ENCODE assay signal across 26 mouse cellular contexts in genomic region chr6:40783637-40784036, GRCm38 (mm10).
DNase-seq lines count a peak whose midpoint lies in the region; ATAC-seq and TF ChIP-seq lines count a peak whose summit lies in the region.
"Had no signal": no experiment of that assay in that cellular context is flagged by ENCODE, and none has a peak within 500 bp of the region (broad histone marks: within the 10 kb centered on the region; RNA-seq: fewer than 3 reads in every experiment).

No protein-coding gene starts in this region.

- H3K27me3 ChIP-seq in limb, embryonic 14.5 days (ENCODE audit: control insufficient read depth, insufficient read depth, low read length), result no peaks in the 10 kb centered on the region
- H3K27me3 ChIP-seq in limb, embryonic 10.5 days (ENCODE audit: low read depth, poor library complexity, severe bottlenecking), result no peaks in the 10 kb centered on the region
- H3K27me3 ChIP-seq in intestine, embryonic 16.5 days (replicated peaks; ENCODE audit: control insufficient read depth, insufficient read depth, low read length), result no peaks in the 10 kb centered on the region
- H3K27me3 ChIP-seq: heart, embryonic 12.5 days; hindbrain, embryonic 15.5 days; Patski had no signal

- H3K27ac ChIP-seq in limb, embryonic 14.5 days (replicated peaks; ENCODE audit: low read depth, low read length), result no peak overlapping the region
- no peak overlapping the region for H3K27ac ChIP-seq in limb, embryonic 10.5 days
- H3K27ac ChIP-seq in intestine, embryonic 16.5 days (ENCODE audit: low read length), result peak overlapping the region; percentile 91
- H3K27ac ChIP-seq: forebrain, embryonic 10.5 days; hindbrain, embryonic 15.5 days had no signal

- no peaks in the 10 kb centered on the region for H3K36me3 ChIP-seq in limb, embryonic 14.5 days (ENCODE audit: control insufficient read depth, insufficient read depth, low read length)
- H3K36me3 ChIP-seq in limb, embryonic 10.5 days, result no peaks in the 10 kb centered on the region
- no peaks in the 10 kb centered on the region for H3K36me3 ChIP-seq in intestine, embryonic 16.5 days (ENCODE audit: control insufficient read depth, insufficient read depth, low read length)
- H3K36me3 ChIP-seq: forebrain, embryonic 10.5 days; heart, embryonic 12.5 days; hindbrain, embryonic 15.5 days had no signal

- no peaks in the 10 kb centered on the region for H3K9me3 ChIP-seq in limb, embryonic 14.5 days (ENCODE audit: control insufficient read depth, low read length)
- H3K9me3 ChIP-seq in limb, embryonic 10.5 days (replicated peaks), result no peaks in the 10 kb centered on the region
- no peaks in the 10 kb centered on the region for H3K9me3 ChIP-seq in intestine, embryonic 16.5 days (ENCODE audit: control insufficient read depth, low read length)
- H3K9me3 ChIP-seq: forebrain, embryonic 10.5 days; heart, embryonic 12.5 days; hindbrain, embryonic 15.5 days had no signal

- no peak overlapping the region for H3K9ac ChIP-seq in limb, embryonic 14.5 days (ENCODE audit: low read depth, low read length, severe bottlenecking)
- H3K9ac ChIP-seq in intestine, embryonic 16.5 days (ENCODE audit: low read depth, low read length), result no peak overlapping the region
- H3K9ac ChIP-seq: heart, embryonic 12.5 days; hindbrain, embryonic 15.5 days; lung, embryonic 14.5 days had no signal

- peak; percentile 9; the same call in 1 of the 2 replicates for ATAC-seq in limb, embryonic 14.5 days (ENCODE audit: low FRiP score, low read depth)
- ATAC-seq in intestine, embryonic 16.5 days, result peak; percentile 78
- ATAC-seq: CD4-positive, CD25-positive, alpha-beta regulatory T cell, adult 4 months; Patski had no signal

- no peak overlapping the region for H3K4me2 ChIP-seq in limb, embryonic 14.5 days (replicated peaks; ENCODE audit: low read depth, low read length, severe bottlenecking)
- no peak overlapping the region for H3K4me2 ChIP-seq in intestine, embryonic 16.5 days (ENCODE audit: low read depth, low read length)
- H3K4me2 ChIP-seq: heart, embryonic 12.5 days; hindbrain, embryonic 15.5 days; liver, embryonic 11.5 days; lung, embryonic 14.5 days; midbrain, embryonic 11.5 days had no signal

- no peaks in the 10 kb centered on the region for H3K4me1 ChIP-seq in limb, embryonic 14.5 days (ENCODE audit: control insufficient read depth, insufficient read depth, low read length)
- H3K4me1 ChIP-seq in limb, embryonic 10.5 days, result no peaks in the 10 kb centered on the region
- H3K4me1 ChIP-seq in intestine, embryonic 16.5 days (ENCODE audit: control insufficient read depth, insufficient read depth, low read length), result no peaks in the 10 kb centered on the region
- H3K4me1 ChIP-seq: forebrain, embryonic 10.5 days; heart, embryonic 12.5 days; hindbrain, embryonic 15.5 days had no signal

- no peak overlapping the region for H3K4me3 ChIP-seq in limb, embryonic 14.5 days (replicated peaks; ENCODE audit: low read length)
- H3K4me3 ChIP-seq in limb, embryonic 10.5 days, result no peak overlapping the region
- H3K4me3 ChIP-seq in intestine, embryonic 16.5 days (ENCODE audit: low read length), result no peak overlapping the region
- H3K4me3 ChIP-seq: forebrain, embryonic 10.5 days; heart, embryonic 12.5 days; hindbrain, embryonic 15.5 days had no signal

- no peak for DNase-seq in limb, embryonic 14.5 days (ENCODE audit: low spot score)
- no peak for DNase-seq in limb, embryonic 10.5 days (ENCODE audit: low spot score)
- DNase-seq in adrenal gland, postnatal 10 days, result peak; percentile 78
- DNase-seq in testis, postnatal 10 days (ENCODE audit: low spot score), result peak; percentile 65
- DNase-seq in lung, postnatal 36 days, result no peak
- DNase-seq in embryo, embryonic 10 days (ENCODE audit: low spot score), result no peak
- no peak for DNase-seq in gastrocnemius, postnatal 14 days
- DNase-seq: cerebellum, adult 11 months; cerebellum, postnatal 14 days; embryo, embryonic 11 days; heart, adult 11 months; heart, postnatal 14 days; kidney, adult 18-20 months; kidney, postnatal 14 days; left cerebral cortex, postnatal 4 days; lung, embryonic 14.5 days; lung, postnatal 4 days; thymus, postnatal 14 days had no signal

- 24% methylated on average over 1 of the region's 1 CpGs for WGBS in limb, embryonic 14.5 days
- WGBS in limb, embryonic 10.5 days, result 67% methylated on average over 1 of the region's 1 CpGs
- 48% methylated on average over 1 of the region's 1 CpGs for WGBS in intestine, embryonic 16.5 days

- intact Hi-C loops in gastrocnemius, postnatal 14 days (cut with DNase I; ENCODE audit: low total_unique reads), result no loop called here

- TF ChIP-seq POLR2A in limb, embryonic 14.5 days (IDR thresholded peaks at IDR 0.05; ENCODE audit: borderline replicate concordance, extremely low read depth, insufficient read depth, insufficient read length), result no peak

Comparison
In these comparisons a context has a peak if more than half of its experiments do, and no peak if none do; other contexts are left out.
1. DNase-seq: peak in adrenal gland, postnatal 10 days (single experiment) and testis, postnatal 10 days (single experiment); none in limb, embryonic 14.5 days (single experiment), limb, embryonic 10.5 days (single experiment), lung, postnatal 36 days (single experiment), embryo, embryonic 10 days (single experiment) and gastrocnemius, postnatal 14 days (single experiment).